Mouse (Mus musculus) cortical plate, adult 2 months (tissue): Measurements from ENCODE around the gene Nadk2. TPM values are rescaled to one million over a fixed set of nuclear protein-coding genes. Genes with fewer than 3 reads are reported as not detected.
A peak's percentile ranks its signal among the peaks of the same experiment; 100 is the strongest.

Experiments
- H3K27ac ChIP-seq: fragments of 200-500 bp; 2 replicates; pipeline ENCODE4 v1.5.1; 2012; ENCODE audit warnings: low read length, control low read depth, inconsistent platforms; ENCODE audit not compliant: insufficient read depth
- H3K4me1 ChIP-seq: fragments of 200-500 bp; 2 replicates; pipeline ENCODE4 v1.6.1; 2011; ENCODE audit warnings: low read length; ENCODE audit not compliant: control insufficient read depth, insufficient read depth
- H3K4me3 ChIP-seq: fragments of 200-500 bp; 2 replicates; pipeline ENCODE4 v1.5.1; 2011; ENCODE audit warnings: mild to moderate bottlenecking, low read length, control low read depth; ENCODE audit not compliant: insufficient read depth
- CTCF ChIP-seq: fragments of 200-500 bp; IDR thresholded peaks from 2 replicates; pipeline ENCODE4 v1.5.1; 2011; ENCODE audit warnings: mild to moderate bottlenecking, control low read depth, low read length; ENCODE audit not compliant: insufficient read depth; ENCODE audit errors: extremely low read depth
- POLR2A ChIP-seq: fragments of 200-500 bp; IDR thresholded peaks from 2 replicates; pipeline ENCODE4 v1.6.1; 2011; ENCODE audit warnings: mild to moderate bottlenecking, low read length, control low read depth; ENCODE audit not compliant: insufficient read depth; ENCODE audit errors: extremely low read depth
- polyA plus RNA-seq: library from polyadenylated mRNA; depleted of rRNA; stranded (reverse); fragments of >200 nt; gene quantifications from 2 replicates; pipeline ENCODE4 v1.2.3, GENCODE M21; 2012

The Nadk2 gene
- polyA plus RNA-seq, 1 experiment = 41.7 TPM

DNA sequence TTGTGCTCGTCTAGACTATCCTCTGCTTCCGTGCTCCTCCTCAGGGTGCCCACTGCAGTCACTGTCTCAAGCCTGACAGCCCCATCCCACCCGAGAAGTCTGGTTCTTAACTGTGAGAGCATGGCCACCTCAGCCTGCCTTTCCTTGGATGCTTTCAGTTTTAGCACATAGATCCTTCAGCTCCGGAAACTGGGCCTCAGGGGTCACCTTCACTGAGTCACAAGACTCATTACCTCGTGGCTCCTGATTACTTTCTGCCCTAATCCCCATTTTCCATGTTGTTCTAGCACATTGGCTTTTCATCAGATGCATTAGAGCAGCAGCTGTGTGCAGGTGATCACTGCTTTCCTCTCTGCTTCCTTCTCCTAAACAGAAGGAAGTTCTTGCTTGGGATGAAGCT lies 16.4 kb downstream of the Nadk2 start:
- H3K4me1 ChIP-seq = peaks cover 8% of the 10 kb centered on the region
- H3K27ac ChIP-seq = no peak overlapping the region
- TF ChIP-seq CTCF (no peak), POLR2A (no peak)
- H3K4me3 ChIP-seq = no peak overlapping the region

- TF ChIP-seq POLR2A = no peak
- no peak for TF ChIP-seq CTCF
- H3K4me1 ChIP-seq = peaks cover 8% of the 10 kb centered on the region
- no peak overlapping the region for H3K4me3 ChIP-seq
- no peak overlapping the region for H3K27ac ChIP-seq
These were observed 17.0 kb downstream of the Nadk2 start for GRCm38 (mm10) chr15:9087895-9088682.

- no peak overlapping the region for H3K27ac ChIP-seq
- peaks cover 8% of the 10 kb centered on the region for H3K4me1 ChIP-seq
- no peak for TF ChIP-seq CTCF
- no peak overlapping the region for H3K4me3 ChIP-seq
These were observed 17.6 kb downstream of the Nadk2 start for GRCm38 (mm10) chr15:9088683-9089072.

DNA sequence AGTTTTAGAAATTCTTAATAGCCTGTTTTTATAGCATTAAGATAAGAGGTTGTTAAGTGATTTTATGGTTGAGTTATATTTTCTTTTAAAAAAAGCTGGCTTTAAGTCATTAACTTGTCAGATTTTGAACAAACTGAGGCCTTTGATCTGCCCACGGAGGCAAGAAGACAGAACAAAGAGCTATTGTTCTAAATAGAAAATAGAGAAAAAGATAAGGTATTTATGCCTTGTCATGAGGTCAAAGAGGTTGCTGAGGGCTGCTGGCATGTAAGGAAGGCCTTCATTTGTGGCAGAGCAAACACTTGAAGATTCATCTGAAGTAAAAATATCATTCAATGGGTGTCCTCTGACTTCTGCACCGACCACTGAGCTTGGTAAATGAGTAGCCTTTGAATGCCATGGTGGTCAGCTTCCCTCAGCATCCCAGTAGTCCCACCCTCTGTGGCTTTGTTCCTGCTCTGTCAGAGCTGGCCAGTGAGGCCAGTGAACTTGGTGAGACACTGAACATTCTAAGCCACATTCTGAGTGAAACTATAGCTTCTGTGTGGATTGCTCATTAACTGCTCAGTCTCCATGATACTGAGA lies 18.2 kb downstream of the Nadk2 start:
- peaks cover 8% of the 10 kb centered on the region for H3K4me1 ChIP-seq
- TF ChIP-seq CTCF (no peak), POLR2A (no peak)
- no peak overlapping the region for H3K4me3 ChIP-seq
- H3K27ac ChIP-seq = no peak overlapping the region

DNA sequence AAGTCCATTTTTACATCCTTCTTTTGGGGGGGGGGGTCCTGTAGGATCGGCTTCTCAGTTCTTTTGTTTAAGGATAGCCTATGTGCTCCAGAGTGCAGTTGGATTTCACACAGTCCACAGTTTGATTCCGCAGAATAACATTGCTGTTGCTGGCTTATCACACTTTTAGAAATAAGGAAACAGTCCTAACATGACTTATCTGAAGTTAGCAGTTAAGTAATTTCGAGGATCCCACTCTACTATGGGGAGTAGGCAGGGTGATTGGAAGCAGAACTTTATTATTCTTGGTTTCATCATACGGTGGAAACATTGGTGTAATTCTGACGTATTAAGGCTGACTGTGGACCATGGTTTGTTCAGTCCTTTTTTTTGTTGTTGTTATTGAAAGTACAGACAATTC lies 19.6 kb downstream of the Nadk2 start:
- Histone ChIP-seq H3K4me1 (peaks cover 8% of the 10 kb centered on the region), H3K4me3 (no peak overlapping the region), H3K27ac (no peak overlapping the region)
- TF ChIP-seq CTCF (no peak), POLR2A (no peak)

DNA sequence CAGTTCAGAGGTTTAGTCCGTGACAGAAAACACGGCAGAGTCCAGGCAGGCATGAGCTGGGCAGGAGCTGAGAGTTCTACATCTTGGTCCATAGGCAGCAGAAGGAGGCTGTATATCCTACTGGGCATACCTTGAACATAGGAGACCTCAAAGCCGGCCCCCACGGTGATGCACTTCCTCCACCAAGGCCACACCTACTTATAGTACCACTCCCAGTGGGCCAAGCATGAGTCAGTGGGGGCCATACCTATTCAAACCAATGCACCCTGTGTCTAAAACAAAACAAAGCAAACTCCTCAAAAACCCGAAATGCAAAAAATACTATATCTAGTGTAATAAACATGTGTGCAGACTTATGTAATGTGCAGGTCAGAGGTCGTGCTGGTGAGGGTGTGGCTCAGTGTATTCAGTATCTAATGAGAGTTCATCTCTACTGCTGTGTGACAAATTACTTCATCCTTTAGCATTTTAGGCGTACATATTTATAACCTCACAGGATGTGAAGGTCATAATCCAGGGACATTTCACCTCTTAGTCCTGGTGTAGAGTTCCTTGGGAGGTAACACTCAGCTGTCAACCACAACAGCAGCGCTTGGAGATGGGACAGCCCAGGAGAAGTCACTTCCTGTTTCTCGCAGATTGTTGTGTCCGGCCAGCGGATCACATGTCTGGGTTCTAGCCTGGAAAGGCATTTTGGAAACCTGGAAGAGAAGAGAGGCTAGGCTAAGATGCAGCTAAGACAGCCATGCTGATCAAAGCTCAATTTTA lies 22.7 kb downstream of the Nadk2 start:
- Histone ChIP-seq H3K27ac (no peak overlapping the region), H3K4me3 (peak overlapping the region; percentile 3; the same call in 1 of the 2 replicates), H3K4me1 (no peaks in the 10 kb centered on the region)
- TF ChIP-seq POLR2A = no peak
- no peak for TF ChIP-seq CTCF

DNA sequence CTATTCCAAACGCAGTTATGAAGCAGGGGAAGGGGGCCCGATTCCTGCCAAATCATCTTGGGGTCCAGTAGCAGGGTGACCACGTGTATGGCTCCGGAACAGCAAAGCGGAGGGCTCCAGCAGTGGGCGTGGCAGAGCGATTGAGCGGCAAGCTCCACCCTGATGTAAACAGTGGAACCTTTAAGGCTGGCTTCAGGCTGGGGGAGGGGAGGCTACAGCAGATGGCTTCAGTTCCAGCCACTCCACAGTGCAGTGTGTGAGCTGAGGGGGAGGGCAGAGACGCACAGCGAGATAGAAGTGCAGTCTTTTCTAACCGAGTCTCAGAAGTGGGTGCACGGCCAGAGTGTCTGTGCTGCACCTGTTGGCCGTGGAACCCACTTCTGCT lies 23.3 kb downstream of the Nadk2 start:
- Histone ChIP-seq H3K4me3 (peak overlapping the region; percentile 3; the same call in 1 of the 2 replicates), H3K27ac (no peak overlapping the region), H3K4me1 (no peaks in the 10 kb centered on the region)
- TF ChIP-seq POLR2A (no peak), CTCF (no peak)

DNA sequence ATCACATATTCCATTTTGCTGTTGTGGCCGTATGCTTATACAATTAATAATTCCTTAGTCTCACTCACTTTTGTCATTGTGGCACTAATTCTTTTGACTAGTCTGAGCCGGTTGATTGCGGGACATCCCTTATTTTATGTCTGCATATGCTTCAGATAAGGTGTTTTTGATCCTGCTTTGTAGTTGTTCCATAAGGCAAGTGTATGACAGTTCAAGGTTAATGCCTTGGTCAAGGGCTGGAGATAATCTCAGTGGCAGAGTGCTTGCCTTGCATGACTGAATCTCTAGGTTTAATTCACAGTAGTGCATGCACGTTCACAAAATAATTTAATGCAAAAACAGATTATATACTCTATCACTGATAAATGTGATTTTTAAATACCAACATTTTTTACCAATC lies 25.8 kb downstream of the Nadk2 start:
- no peak overlapping the region for H3K4me3 ChIP-seq
- TF ChIP-seq CTCF (no peak), POLR2A (no peak)
- H3K27ac ChIP-seq = no peak overlapping the region
- no peaks in the 10 kb centered on the region for H3K4me1 ChIP-seq

- TF ChIP-seq POLR2A (no peak), CTCF (no peak)
- H3K4me1 ChIP-seq = no peaks in the 10 kb centered on the region
- H3K4me3 ChIP-seq = no peak overlapping the region
- no peak overlapping the region for H3K27ac ChIP-seq
These were observed 29.5 kb downstream of the Nadk2 start for GRCm38 (mm10) chr15:9100446-9101077.
